Mouse (Mus musculus) cerebellum, adult 8-10 months (tissue): ENCODE results near the gene Rinl.

ENCODE experiments used
- DNase-seq: peaks from one replicate; pipeline ENCODE4 v3.0.0; 2022

Rinl gene

GRCm38 (mm10) chr7:28810107-28811066, 21.6 kb downstream of the Rinl start:
- DNase-seq, result peak; percentile 99

- peak; percentile 88 for DNase-seq
Observed at GRCm38 (mm10) chr7:28811228-28811627, 22.5 kb downstream of the Rinl start.

GRCm38 (mm10) chr7:28811640-28812275, 23.0 kb downstream of the Rinl start:
- no peak for DNase-seq

GRCm38 (mm10) chr7:28812436-28812835, 23.7 kb downstream of the Rinl start:
- DNase-seq, result no peak

- no peak for DNase-seq
Observed at GRCm38 (mm10) chr7:28812949-28813348, 24.2 kb downstream of the Rinl start.

- DNase-seq, result no peak
Observed at GRCm38 (mm10) chr7:28814306-28815034, 25.7 kb downstream of the Rinl start.

- no peak for DNase-seq
Observed at GRCm38 (mm10) chr7:28815230-28815629, 26.5 kb downstream of the Rinl start.

GRCm38 (mm10) chr7:28816201-28816600, 27.4 kb downstream of the Rinl start:
- DNase-seq, result no peak

GRCm38 (mm10) chr7:28816920-28817319, 28.2 kb downstream of the Rinl start:
- no peak for DNase-seq

GRCm38 (mm10) chr7:28817524-28817923, 28.8 kb downstream of the Rinl start:
- DNase-seq, result no peak

- no peak for DNase-seq
Observed at GRCm38 (mm10) chr7:28817957-28818356, 29.2 kb downstream of the Rinl start.

GRCm38 (mm10) chr7:28818436-28818835, 29.7 kb downstream of the Rinl start:
- no peak for DNase-seq

- no peak for DNase-seq
Observed at GRCm38 (mm10) chr7:28818861-28819452, 30.2 kb downstream of the Rinl start.

- no peak for DNase-seq
Observed at GRCm38 (mm10) chr7:28819571-28819970, 30.8 kb downstream of the Rinl start.

- DNase-seq, result no peak
Observed at GRCm38 (mm10) chr7:28820358-28821260, 31.8 kb downstream of the Rinl start.

GRCm38 (mm10) chr7:28821261-28821831, 32.6 kb downstream of the Rinl start:
- peak; percentile 65 for DNase-seq

- no peak for DNase-seq
Observed at GRCm38 (mm10) chr7:28822556-28822955, 33.8 kb downstream of the Rinl start.

GRCm38 (mm10) chr7:28822993-28823903, 34.5 kb downstream of the Rinl start:
- DNase-seq, result no peak

GRCm38 (mm10) chr7:28823932-28824331, 35.2 kb downstream of the Rinl start:
- no peak for DNase-seq

GRCm38 (mm10) chr7:28824941-28825685, 36.3 kb downstream of the Rinl start, which contains the start of gene Ech1:
Gene Ech1 (plus strand): TSS chr7:28825217.
- peak; percentile 86 for DNase-seq
